Mouse (Mus musculus): ENCODE measurements at regions not wholly inside any gene's neighbourhood (a gene's known extent, or its start where the extent isn't known, plus 50 kb on each side); places are given as distances from the start of the nearest gene placed in this dataset.
"Not testable (repeated sequence)": the region's sequence is repeated elsewhere in the genome, so short reads cannot be mapped to it uniquely, and the experiment has no call there.

- Histone ChIP-seq H3K27ac (ENCODE audit: low read depth, low read length) (no peak overlapping the region), H3K4me2 (ENCODE audit: low read length) (no peak overlapping the region), H3K36me3 (ENCODE audit: control insufficient read depth, insufficient read depth, low read length) (no peaks in the 10 kb centered on the region), H3K27me3 (replicated peaks; ENCODE audit: control insufficient read depth, insufficient read depth, low read length) (no peaks in the 10 kb centered on the region), H3K9me3 (ENCODE audit: control insufficient read depth, low read length) (peaks cover 8% of the 10 kb centered on the region), H3K4me1 (ENCODE audit: control insufficient read depth, insufficient read depth, low read depth, low read length) (no peaks in the 10 kb centered on the region), H3K9ac (ENCODE audit: low read depth, low read length) (no peak overlapping the region), H3K4me3 (ENCODE audit: low read length) (no peak overlapping the region)
- no peak for ATAC-seq
- WGBS: 55% methylated on average over 3 of the region's 3 CpGs
Observed at GRCm38 (mm10) chr11:16602947-16603346, 94.7 kb upstream of the Sec61g start.

GRCm38 (mm10) chr11:16606435-16607214 lies 98.3 kb upstream of the Sec61g start:
- no peak for ATAC-seq
- 78% methylated on average over 7 of the region's 7 CpGs for WGBS
- Histone ChIP-seq H3K9me3 (ENCODE audit: control insufficient read depth, low read length) (no peaks in the 10 kb centered on the region), H3K27ac (ENCODE audit: low read depth, low read length) (no peak overlapping the region), H3K4me2 (ENCODE audit: low read length) (no peak overlapping the region), H3K9ac (ENCODE audit: low read depth, low read length) (no peak overlapping the region), H3K4me3 (ENCODE audit: low read length) (no peak overlapping the region), H3K4me1 (ENCODE audit: control insufficient read depth, insufficient read depth, low read depth, low read length) (no peaks in the 10 kb centered on the region), H3K36me3 (ENCODE audit: control insufficient read depth, insufficient read depth, low read length) (no peaks in the 10 kb centered on the region), H3K27me3 (replicated peaks; ENCODE audit: control insufficient read depth, insufficient read depth, low read length) (no peaks in the 10 kb centered on the region)

GRCm38 (mm10) chr11:16607900-16608422 lies 99.7 kb upstream of the Sec61g start:
- H3K9me3 ChIP-seq (ENCODE audit: control insufficient read depth, low read length); ATAC-seq; H3K27me3 ChIP-seq (replicated peaks; ENCODE audit: control insufficient read depth, insufficient read depth, low read length); H3K36me3 ChIP-seq (ENCODE audit: control insufficient read depth, insufficient read depth, low read length); H3K9ac ChIP-seq (ENCODE audit: low read depth, low read length); H3K4me3 ChIP-seq (ENCODE audit: low read length); H3K27ac ChIP-seq (ENCODE audit: low read depth, low read length); H3K4me2 ChIP-seq (ENCODE audit: low read length); H3K4me1 ChIP-seq (ENCODE audit: control insufficient read depth, insufficient read depth, low read depth, low read length): not testable (repeated sequence)
- 76% methylated on average over 3 of the region's 3 CpGs for WGBS

- no peak overlapping the region for H3K9ac ChIP-seq (ENCODE audit: low read depth, low read length)
- H3K36me3 ChIP-seq (ENCODE audit: control insufficient read depth, insufficient read depth, low read length): no peaks in the 10 kb centered on the region
- no peaks in the 10 kb centered on the region for H3K4me1 ChIP-seq (ENCODE audit: control insufficient read depth, insufficient read depth, low read depth, low read length)
- H3K4me3 ChIP-seq (ENCODE audit: low read length): no peak overlapping the region
- no peaks in the 10 kb centered on the region for H3K27me3 ChIP-seq (replicated peaks; ENCODE audit: control insufficient read depth, insufficient read depth, low read length)
- ATAC-seq: no peak
- H3K4me2 ChIP-seq (ENCODE audit: low read length): no peak overlapping the region
- no peak overlapping the region for H3K27ac ChIP-seq (ENCODE audit: low read depth, low read length)
- no peaks in the 10 kb centered on the region for H3K9me3 ChIP-seq (ENCODE audit: control insufficient read depth, low read length)
- 66% methylated on average over 2 of the region's 2 CpGs for WGBS
Observed at GRCm38 (mm10) chr11:16611741-16612140, 103.5 kb upstream of the Sec61g start.

- Histone ChIP-seq H3K9ac (ENCODE audit: low read depth, low read length) (no peak overlapping the region), H3K9me3 (ENCODE audit: control insufficient read depth, low read length) (no peaks in the 10 kb centered on the region), H3K4me2 (ENCODE audit: low read length) (no peak overlapping the region), H3K27ac (ENCODE audit: low read depth, low read length) (no peak overlapping the region), H3K27me3 (replicated peaks; ENCODE audit: control insufficient read depth, insufficient read depth, low read length) (no peaks in the 10 kb centered on the region), H3K4me3 (ENCODE audit: low read length) (no peak overlapping the region), H3K36me3 (ENCODE audit: control insufficient read depth, insufficient read depth, low read length) (no peaks in the 10 kb centered on the region), H3K4me1 (ENCODE audit: control insufficient read depth, insufficient read depth, low read depth, low read length) (no peaks in the 10 kb centered on the region)
- ATAC-seq: no peak
- WGBS: 66% methylated on average over 3 of the region's 3 CpGs
Observed at GRCm38 (mm10) chr11:16612524-16612923, 104.2 kb upstream of the Sec61g start.

- H3K9me3 ChIP-seq (ENCODE audit: control insufficient read depth, low read length): no peaks in the 10 kb centered on the region
- H3K4me3 ChIP-seq (ENCODE audit: low read length): no peak overlapping the region
- H3K27ac ChIP-seq (ENCODE audit: low read depth, low read length): no peak overlapping the region
- H3K36me3 ChIP-seq (ENCODE audit: control insufficient read depth, insufficient read depth, low read length): no peaks in the 10 kb centered on the region
- no peak overlapping the region for H3K4me2 ChIP-seq (ENCODE audit: low read length)
- no peaks in the 10 kb centered on the region for H3K27me3 ChIP-seq (replicated peaks; ENCODE audit: control insufficient read depth, insufficient read depth, low read length)
- no peaks in the 10 kb centered on the region for H3K4me1 ChIP-seq (ENCODE audit: control insufficient read depth, insufficient read depth, low read depth, low read length)
- no peak for ATAC-seq
- WGBS: 92% methylated on average over 1 of the region's 1 CpGs
- no peak overlapping the region for H3K9ac ChIP-seq (ENCODE audit: low read depth, low read length)
Observed at GRCm38 (mm10) chr11:16619736-16620135, 111.5 kb upstream of the Sec61g start.

GRCm38 (mm10) chr11:16623694-16624093 lies 115.4 kb upstream of the Sec61g start:
- H3K27ac ChIP-seq (ENCODE audit: low read depth, low read length): no peak overlapping the region
- no peak overlapping the region for H3K9ac ChIP-seq (ENCODE audit: low read depth, low read length)
- no peak overlapping the region for H3K4me3 ChIP-seq (ENCODE audit: low read length)
- no peak for ATAC-seq
- no peaks in the 10 kb centered on the region for H3K9me3 ChIP-seq (ENCODE audit: control insufficient read depth, low read length)
- no peaks in the 10 kb centered on the region for H3K27me3 ChIP-seq (replicated peaks; ENCODE audit: control insufficient read depth, insufficient read depth, low read length)
- H3K4me2 ChIP-seq (ENCODE audit: low read length): no peak overlapping the region
- no peaks in the 10 kb centered on the region for H3K36me3 ChIP-seq (ENCODE audit: control insufficient read depth, insufficient read depth, low read length)
- 85% methylated on average over 2 of the region's 2 CpGs for WGBS
- H3K4me1 ChIP-seq (ENCODE audit: control insufficient read depth, insufficient read depth, low read depth, low read length): peaks cover 7% of the 10 kb centered on the region; the same call in 1 of the 2 replicates

- Histone ChIP-seq H3K4me1 (ENCODE audit: control insufficient read depth, insufficient read depth, low read depth, low read length) (peaks cover 7% of the 10 kb centered on the region; the same call in 1 of the 2 replicates), H3K27me3 (replicated peaks; ENCODE audit: control insufficient read depth, insufficient read depth, low read length) (no peaks in the 10 kb centered on the region), H3K4me2 (ENCODE audit: low read length) (peak overlapping the region; percentile 12), H3K36me3 (ENCODE audit: control insufficient read depth, insufficient read depth, low read length) (no peaks in the 10 kb centered on the region), H3K27ac (ENCODE audit: low read depth, low read length) (no peak overlapping the region), H3K4me3 (ENCODE audit: low read length) (no peak overlapping the region), H3K9me3 (ENCODE audit: control insufficient read depth, low read length) (no peaks in the 10 kb centered on the region), H3K9ac (ENCODE audit: low read depth, low read length) (no peak overlapping the region)
- peak; percentile 99 for ATAC-seq
- 50% methylated on average over 7 of the region's 7 CpGs for WGBS
Observed at GRCm38 (mm10) chr11:16627294-16628085, 119.2 kb upstream of the Sec61g start.

- H3K4me3 ChIP-seq (ENCODE audit: low read length): no peak overlapping the region
- H3K9ac ChIP-seq (ENCODE audit: low read depth, low read length): no peak overlapping the region
- H3K36me3 ChIP-seq (ENCODE audit: control insufficient read depth, insufficient read depth, low read length): no peaks in the 10 kb centered on the region
- ATAC-seq: no peak
- WGBS: 67% methylated on average over 1 of the region's 1 CpGs
- H3K27me3 ChIP-seq (replicated peaks; ENCODE audit: control insufficient read depth, insufficient read depth, low read length): no peaks in the 10 kb centered on the region
- no peaks in the 10 kb centered on the region for H3K9me3 ChIP-seq (ENCODE audit: control insufficient read depth, low read length)
- no peak overlapping the region for H3K27ac ChIP-seq (ENCODE audit: low read depth, low read length)
- no peak overlapping the region for H3K4me2 ChIP-seq (ENCODE audit: low read length)
- peaks cover 7% of the 10 kb centered on the region; the same call in 1 of the 2 replicates for H3K4me1 ChIP-seq (ENCODE audit: control insufficient read depth, insufficient read depth, low read depth, low read length)
Observed at GRCm38 (mm10) chr11:16629410-16630129, 121.3 kb upstream of the Sec61g start.

Measured in hindbrain, embryonic 16.5 days (tissue).